Mouse (Mus musculus): Measurements from ENCODE around the gene Cobl. TPM values are rescaled to one million over a fixed set of nuclear protein-coding genes. Genes with fewer than 3 reads are reported as not detected.
A peak's percentile ranks its signal among the peaks of the same experiment; 100 is the strongest.

Gene Cobl
- polyA plus RNA-seq, 1 experiment from 2014 or later, result 10.4 TPM

DNA sequence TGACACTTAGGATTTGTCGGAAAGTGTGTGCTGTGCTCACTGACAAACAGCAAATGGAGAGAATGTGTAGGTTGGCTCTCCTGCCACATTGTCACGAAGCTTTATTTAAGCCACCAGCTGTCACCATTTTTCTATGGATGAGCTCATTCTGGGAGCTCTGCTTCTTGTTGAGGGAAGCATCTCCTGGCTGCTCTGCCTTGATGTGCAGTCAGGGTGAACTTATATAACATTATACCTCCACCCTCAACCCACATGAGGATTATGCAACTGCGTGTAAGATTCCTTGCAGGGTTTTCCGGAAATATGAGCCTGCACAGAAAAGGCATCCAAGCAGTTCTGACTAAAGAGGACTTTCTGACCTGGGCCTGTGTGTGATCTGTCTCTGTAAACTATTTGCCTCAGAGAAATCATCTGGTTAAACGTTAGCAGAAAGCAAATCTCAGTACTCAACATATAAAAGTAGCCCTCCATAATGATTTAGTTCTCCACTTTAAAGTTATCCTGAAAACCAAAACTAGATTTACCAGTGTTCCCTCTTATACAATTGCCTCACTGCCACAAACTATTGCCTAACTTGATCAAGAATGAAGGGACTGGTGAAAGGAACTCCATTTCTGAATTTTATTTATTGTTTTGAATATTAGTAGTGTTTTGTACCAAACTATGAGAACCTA is 9.0 kb upstream of the Cobl start:
- H3K27me3 ChIP-seq (ENCODE audit: control insufficient read depth, insufficient read depth, low read length), result no peaks in the 10 kb centered on the region
- H3K4me1 ChIP-seq (ENCODE audit: control insufficient read depth, insufficient read depth, low read length), result no peaks in the 10 kb centered on the region
- no peak overlapping the region for H3K4me2 ChIP-seq (ENCODE audit: low read length)
- no peak overlapping the region for H3K27ac ChIP-seq (replicated peaks; ENCODE audit: low read depth, low read length)
- DNase-seq (no peak), ATAC-seq (ENCODE audit: low FRiP score, low TSS enrichment) (no peak)
- H3K4me3 ChIP-seq (replicated peaks; ENCODE audit: low read depth, low read length), result no peak overlapping the region
- no peak overlapping the region for H3K9ac ChIP-seq (replicated peaks; ENCODE audit: low read length)
- no peaks in the 10 kb centered on the region for H3K9me3 ChIP-seq (ENCODE audit: control insufficient read depth, low read length)
- 86% methylated on average over 5 of the region's 5 CpGs for WGBS
- no peaks in the 10 kb centered on the region for H3K36me3 ChIP-seq (ENCODE audit: control insufficient read depth, insufficient read depth, low read length)

GRCm38 (mm10) chr11:12469638-12470037 is 4.9 kb upstream of the Cobl start:
- Histone ChIP-seq H3K9me3 (ENCODE audit: control insufficient read depth, low read length) (no peaks in the 10 kb centered on the region), H3K27ac (replicated peaks; ENCODE audit: low read depth, low read length) (no peak overlapping the region), H3K27me3 (ENCODE audit: control insufficient read depth, insufficient read depth, low read length) (peaks cover 11% of the 10 kb centered on the region; the same call in 1 of the 2 replicates), H3K36me3 (ENCODE audit: control insufficient read depth, insufficient read depth, low read length) (no peaks in the 10 kb centered on the region), H3K4me2 (ENCODE audit: low read length) (no peak overlapping the region), H3K4me1 (ENCODE audit: control insufficient read depth, insufficient read depth, low read length) (no peaks in the 10 kb centered on the region), H3K9ac (replicated peaks; ENCODE audit: low read length) (no peak overlapping the region), H3K4me3 (replicated peaks; ENCODE audit: low read depth, low read length) (no peak overlapping the region)
- DNase-seq, result no peak
- WGBS, result 86% methylated on average over 1 of the region's 1 CpGs
- ATAC-seq (ENCODE audit: low FRiP score, low TSS enrichment), result no peak

DNA sequence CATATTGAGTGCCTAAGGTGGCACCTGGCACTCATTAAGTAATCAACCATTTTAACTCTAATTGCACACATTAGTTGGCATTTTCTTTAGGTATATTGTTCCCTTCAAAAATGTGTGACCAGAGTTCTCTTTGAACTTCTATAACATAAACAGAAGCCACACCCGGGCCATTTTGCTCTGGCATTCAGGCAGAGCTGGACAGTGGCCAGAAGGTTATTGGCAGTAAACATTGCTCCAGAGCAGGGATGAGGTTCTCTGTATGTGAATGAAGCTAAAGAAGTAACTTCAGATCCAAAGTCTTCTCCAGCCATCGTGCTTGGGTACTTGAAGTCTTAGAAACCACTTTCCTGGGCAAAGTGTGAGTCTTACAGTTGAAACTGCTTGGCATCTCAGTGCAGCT is 3.9 kb upstream of the Cobl start:
- Histone ChIP-seq H3K4me3 (replicated peaks; ENCODE audit: low read depth, low read length) (no peak overlapping the region), H3K4me1 (ENCODE audit: control insufficient read depth, insufficient read depth, low read length) (peaks cover 7% of the 10 kb centered on the region; the same call in 1 of the 2 replicates), H3K4me2 (ENCODE audit: low read length) (no peak overlapping the region), H3K9ac (replicated peaks; ENCODE audit: low read length) (no peak overlapping the region), H3K27ac (replicated peaks; ENCODE audit: low read depth, low read length) (no peak overlapping the region), H3K27me3 (ENCODE audit: control insufficient read depth, insufficient read depth, low read length) (peaks cover 15% of the 10 kb centered on the region; the same call in 1 of the 2 replicates), H3K36me3 (ENCODE audit: control insufficient read depth, insufficient read depth, low read length) (no peaks in the 10 kb centered on the region), H3K9me3 (ENCODE audit: control insufficient read depth, low read length) (no peaks in the 10 kb centered on the region)
- no peak for ATAC-seq (ENCODE audit: low FRiP score, low TSS enrichment)
- no peak for DNase-seq
- 85% methylated on average over 2 of the region's 2 CpGs for whole genome bisulfite sequencing

- 100% methylated on average over 1 of the region's 1 CpGs for WGBS
- Histone ChIP-seq H3K9me3 (ENCODE audit: control insufficient read depth, low read length) (no peaks in the 10 kb centered on the region), H3K27me3 (ENCODE audit: control insufficient read depth, insufficient read depth, low read length) (peaks cover 17% of the 10 kb centered on the region; the same call in 1 of the 2 replicates), H3K27ac (replicated peaks; ENCODE audit: low read depth, low read length) (no peak overlapping the region), H3K9ac (replicated peaks; ENCODE audit: low read length) (no peak overlapping the region), H3K4me2 (ENCODE audit: low read length) (no peak overlapping the region), H3K4me3 (replicated peaks; ENCODE audit: low read depth, low read length) (no peak overlapping the region), H3K36me3 (ENCODE audit: control insufficient read depth, insufficient read depth, low read length) (no peaks in the 10 kb centered on the region), H3K4me1 (ENCODE audit: control insufficient read depth, insufficient read depth, low read length) (peaks cover 9% of the 10 kb centered on the region; the same call in 1 of the 2 replicates)
- ATAC-seq (ENCODE audit: low FRiP score, low TSS enrichment), result no peak
- DNase-seq, result no peak
Observed at GRCm38 (mm10) chr11:12467836-12468235, 3.1 kb upstream of the Cobl start.

DNA sequence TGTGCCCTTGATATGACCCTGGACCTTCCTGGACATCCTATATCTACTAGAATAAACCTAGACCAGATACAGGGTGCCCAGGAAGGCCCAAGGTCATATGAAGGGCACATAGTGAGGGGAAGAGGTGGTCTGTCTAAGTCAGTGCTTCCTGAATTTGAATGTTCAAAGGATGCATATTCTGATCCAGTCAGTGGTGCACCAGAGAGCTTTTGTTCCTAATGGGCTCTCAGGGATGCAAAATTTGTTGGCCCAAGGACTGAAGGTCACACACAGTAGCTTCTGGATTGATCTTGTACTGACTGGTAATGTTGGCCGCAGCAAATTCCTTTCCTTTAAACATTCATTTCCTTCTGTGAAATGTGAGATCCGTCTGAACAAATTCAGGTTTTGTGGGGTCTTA is 2.5 kb upstream of the Cobl start:
- Histone ChIP-seq H3K27me3 (ENCODE audit: control insufficient read depth, insufficient read depth, low read length) (peaks cover 17% of the 10 kb centered on the region; the same call in 1 of the 2 replicates), H3K4me3 (replicated peaks; ENCODE audit: low read depth, low read length) (no peak overlapping the region), H3K36me3 (ENCODE audit: control insufficient read depth, insufficient read depth, low read length) (no peaks in the 10 kb centered on the region), H3K4me2 (ENCODE audit: low read length) (no peak overlapping the region), H3K4me1 (ENCODE audit: control insufficient read depth, insufficient read depth, low read length) (peaks cover 9% of the 10 kb centered on the region; the same call in 1 of the 2 replicates), H3K9ac (replicated peaks; ENCODE audit: low read length) (no peak overlapping the region), H3K27ac (replicated peaks; ENCODE audit: low read depth, low read length) (no peak overlapping the region), H3K9me3 (ENCODE audit: control insufficient read depth, low read length) (no peaks in the 10 kb centered on the region)
- WGBS, result 91% methylated on average over 2 of the region's 2 CpGs
- DNase-seq (no peak), ATAC-seq (ENCODE audit: low FRiP score, low TSS enrichment) (no peak)

DNA sequence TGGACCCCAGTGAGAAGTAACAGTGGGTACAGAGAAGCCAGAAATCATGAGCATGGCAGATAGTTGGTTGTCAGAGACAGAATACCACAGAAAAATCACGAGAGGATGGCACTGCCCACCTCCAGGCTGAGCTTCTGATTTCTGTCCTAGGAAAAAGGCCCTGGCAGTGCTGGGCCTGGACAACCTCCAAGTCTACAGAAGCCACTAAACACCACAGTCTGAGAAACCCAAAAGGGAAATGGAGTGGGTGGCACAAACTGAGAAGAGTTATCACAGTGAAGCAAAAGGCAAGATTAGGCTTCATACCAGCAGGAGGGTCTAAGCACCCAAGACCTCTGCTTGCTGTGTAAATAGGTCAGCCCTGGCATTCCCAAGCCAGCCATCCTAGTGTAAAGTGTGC is 1.8 kb upstream of the Cobl start:
- H3K36me3 ChIP-seq (ENCODE audit: control insufficient read depth, insufficient read depth, low read length), result no peaks in the 10 kb centered on the region
- no peaks in the 10 kb centered on the region for H3K9me3 ChIP-seq (ENCODE audit: control insufficient read depth, low read length)
- no peak overlapping the region for H3K27ac ChIP-seq (replicated peaks; ENCODE audit: low read depth, low read length)
- no peak overlapping the region for H3K9ac ChIP-seq (replicated peaks; ENCODE audit: low read length)
- H3K4me1 ChIP-seq (ENCODE audit: control insufficient read depth, insufficient read depth, low read length), result peaks cover 9% of the 10 kb centered on the region; the same call in 1 of the 2 replicates
- no peak for DNase-seq
- no peak overlapping the region for H3K4me3 ChIP-seq (replicated peaks; ENCODE audit: low read depth, low read length)
- H3K27me3 ChIP-seq (ENCODE audit: control insufficient read depth, insufficient read depth, low read length), result peaks cover 17% of the 10 kb centered on the region; the same call in 1 of the 2 replicates
- ATAC-seq (ENCODE audit: low FRiP score, low TSS enrichment), result no peak
- 69% methylated on average over 1 of the region's 1 CpGs for WGBS
- no peak overlapping the region for H3K4me2 ChIP-seq (ENCODE audit: low read length)

DNA sequence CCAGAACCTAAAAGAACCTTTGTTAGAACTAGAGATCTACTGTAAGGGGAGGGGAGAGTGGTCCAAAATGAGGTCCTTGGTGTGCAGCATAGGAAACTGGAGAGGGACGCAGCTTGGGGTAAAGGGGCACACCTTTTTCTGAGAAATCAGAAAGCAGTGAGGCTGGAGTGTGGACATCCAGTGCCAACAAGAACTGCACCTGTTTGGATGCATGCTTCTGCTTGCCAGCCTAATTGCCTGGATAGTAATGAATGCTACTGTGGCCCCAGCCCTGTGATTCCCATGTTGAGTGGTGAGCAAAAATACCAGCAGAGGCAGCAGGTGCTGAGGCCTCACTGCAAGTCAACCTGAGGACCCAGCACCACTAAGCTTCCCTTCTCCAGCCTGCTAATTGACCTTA is 469 bp upstream of the Cobl start:
- Histone ChIP-seq H3K27me3 (ENCODE audit: control insufficient read depth, insufficient read depth, low read length) (peaks cover 17% of the 10 kb centered on the region; the same call in 1 of the 2 replicates), H3K36me3 (ENCODE audit: control insufficient read depth, insufficient read depth, low read length) (no peaks in the 10 kb centered on the region), H3K9me3 (ENCODE audit: control insufficient read depth, low read length) (no peaks in the 10 kb centered on the region), H3K4me2 (ENCODE audit: low read length) (peak overlapping the region; percentile 94), H3K4me1 (ENCODE audit: control insufficient read depth, insufficient read depth, low read length) (peaks cover 9% of the 10 kb centered on the region; the same call in 1 of the 2 replicates), H3K9ac (replicated peaks; ENCODE audit: low read length) (peak overlapping the region; percentile 75), H3K4me3 (replicated peaks; ENCODE audit: low read depth, low read length) (peak overlapping the region; percentile 69), H3K27ac (replicated peaks; ENCODE audit: low read depth, low read length) (no peak overlapping the region)
- ATAC-seq (ENCODE audit: low FRiP score, low TSS enrichment) (no peak), DNase-seq (peak; percentile 17)
- 52% methylated on average over 1 of the region's 1 CpGs for WGBS

DNA sequence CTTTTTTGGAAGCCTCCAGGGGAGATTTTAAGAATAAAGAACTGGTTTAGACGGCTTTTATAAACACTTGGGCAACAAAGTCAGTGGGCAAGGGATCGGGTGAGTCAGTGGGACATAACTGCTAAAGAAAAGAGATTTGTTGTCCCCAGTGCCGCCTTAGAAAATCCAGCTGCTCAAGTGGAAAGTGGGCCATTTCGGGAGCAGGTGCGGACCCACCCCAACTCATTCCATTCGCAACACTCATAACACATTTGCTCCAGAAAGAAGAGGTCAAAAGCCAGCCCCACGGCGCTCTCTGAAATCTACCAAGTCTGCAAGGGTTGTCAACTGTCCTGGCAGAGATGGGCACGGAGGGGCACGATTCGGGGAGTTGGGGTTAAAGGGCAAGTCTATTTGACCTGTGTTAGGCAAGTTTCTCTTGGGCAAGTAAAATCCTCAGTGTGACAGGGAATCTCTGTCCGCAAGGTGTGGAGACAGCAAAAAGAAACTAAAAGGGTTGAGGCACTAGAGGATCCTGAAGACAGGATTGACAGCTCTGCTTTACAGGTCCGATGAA is 1.1 kb downstream of the Cobl start:
- Histone ChIP-seq H3K4me2 (ENCODE audit: low read length) (peak overlapping the region; percentile 94), H3K4me3 (replicated peaks; ENCODE audit: low read depth, low read length) (peak overlapping the region; percentile 69), H3K4me1 (ENCODE audit: control insufficient read depth, insufficient read depth, low read length) (peaks cover 9% of the 10 kb centered on the region; the same call in 1 of the 2 replicates), H3K27me3 (ENCODE audit: control insufficient read depth, insufficient read depth, low read length) (peaks cover 17% of the 10 kb centered on the region; the same call in 1 of the 2 replicates), H3K36me3 (ENCODE audit: control insufficient read depth, insufficient read depth, low read length) (no peaks in the 10 kb centered on the region), H3K9ac (replicated peaks; ENCODE audit: low read length) (peak overlapping the region; percentile 75), H3K9me3 (ENCODE audit: control insufficient read depth, low read length) (no peaks in the 10 kb centered on the region), H3K27ac (replicated peaks; ENCODE audit: low read depth, low read length) (no peak overlapping the region)
- 55% methylated on average over 13 of the region's 13 CpGs for WGBS
- no peak for DNase-seq
- 0 out of 2 replicates have a peak, but pooled peaks have one; percentile 18 for ATAC-seq (ENCODE audit: low FRiP score, low TSS enrichment)
